24 mouse cellular contexts compared by ENCODE assay signal in the genomic region with DNA sequence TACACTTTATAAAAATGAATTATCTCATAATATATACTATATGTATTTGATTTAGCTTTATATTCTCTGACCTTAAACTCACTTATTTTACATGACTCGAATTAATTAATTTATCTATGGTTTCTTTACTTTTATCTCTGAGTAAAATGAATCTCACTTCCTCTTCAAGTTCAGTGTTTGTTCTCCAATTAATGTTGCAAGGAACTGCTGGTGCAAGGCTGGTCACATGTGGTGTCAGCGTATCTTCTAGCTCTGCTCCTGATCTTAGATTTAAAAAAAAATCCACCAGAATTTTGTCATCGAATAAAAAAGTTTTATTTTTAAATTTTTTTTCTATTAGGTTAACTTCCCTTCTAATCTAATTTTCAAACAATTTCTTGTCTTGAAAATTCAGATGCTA.
DNase-seq lines count a peak whose midpoint lies in the region; ATAC-seq lines count a peak whose summit lies in the region.
"Had no signal": no experiment of that assay in that cellular context is flagged by ENCODE, and none has a peak within 500 bp of the region (broad histone marks: within the 10 kb centered on the region; RNA-seq: fewer than 3 reads in every experiment).

No protein-coding gene starts in this region.

- no peak overlapping the region for H3K4me3 ChIP-seq in midbrain, embryonic 10.5 days
- H3K4me3 ChIP-seq: embryonic facial prominence, embryonic 13.5 days; embryonic facial prominence, embryonic 15.5 days; erythroblast, embryonic 14.5 days; forebrain, embryonic 10.5 days; forebrain, embryonic 12.5 days had no signal

- intact Hi-C loops in heart, postnatal 14 days (cut with DNase I) = no loop called here

- peak; percentile 34 for DNase-seq in A20 (ENCODE audit: low read depth, low spot score)
- DNase-seq in midbrain, embryonic 10.5 days (ENCODE audit: low spot score) = no peak
- DNase-seq in adrenal gland, adult 18-20 months (ENCODE audit: low spot score in 2 of 2) = no peak
- no peak for DNase-seq in heart, postnatal 14 days
- DNase-seq: adrenal gland, adult 2 months; adrenal gland, postnatal 10 days; adrenal gland, postnatal 25 days; cerebellum, adult 11 months; cerebellum, adult 2 months; cerebellum, adult 9-10 months; cerebellum, postnatal 10 days; cerebellum, postnatal 25 days; embryo, embryonic 11 days; forebrain, postnatal 0 days had no signal

- WGBS in midbrain, embryonic 10.5 days = 94% methylated on average over 3 of the region's 3 CpGs

- H3K36me3 ChIP-seq in midbrain, embryonic 10.5 days = no peaks in the 10 kb centered on the region
- H3K36me3 ChIP-seq: embryonic facial prominence, embryonic 13.5 days; embryonic facial prominence, embryonic 15.5 days; forebrain, embryonic 10.5 days; forebrain, embryonic 12.5 days had no signal

- ATAC-seq in common myeloid progenitor, adult 5-6 weeks (replicated peaks; ENCODE audit: low read depth, poor library complexity, severe bottlenecking) = 0 out of 2 replicates have a peak, but pooled peaks have one; percentile 56
- ATAC-seq in megakaryocyte, adult 5-6 weeks (ENCODE audit: poor library complexity, severe bottlenecking) = peak; percentile 94
- ATAC-seq: activated CD4-positive, CD25-positive, alpha-beta regulatory T cell, adult 4 months; forebrain, embryonic 14.5 days; forebrain, postnatal 0 days; Patski had no signal

- no peaks in the 10 kb centered on the region for H3K4me1 ChIP-seq in midbrain, embryonic 10.5 days
- H3K4me1 ChIP-seq: forebrain, embryonic 10.5 days; forebrain, embryonic 12.5 days had no signal

- no peaks in the 10 kb centered on the region for H3K9me3 ChIP-seq in midbrain, embryonic 10.5 days (replicated peaks)
- H3K9me3 ChIP-seq: embryonic facial prominence, embryonic 13.5 days; embryonic facial prominence, embryonic 15.5 days; forebrain, embryonic 10.5 days; forebrain, embryonic 12.5 days had no signal

- no peak overlapping the region for H3K27ac ChIP-seq in midbrain, embryonic 10.5 days (replicated peaks)
- H3K27ac ChIP-seq: embryonic facial prominence, embryonic 13.5 days; embryonic facial prominence, embryonic 15.5 days; forebrain, embryonic 10.5 days; forebrain, embryonic 12.5 days had no signal

- no peaks in the 10 kb centered on the region for H3K27me3 ChIP-seq in midbrain, embryonic 10.5 days (ENCODE audit: low read depth, poor library complexity, severe bottlenecking)
- H3K27me3 ChIP-seq: embryonic facial prominence, embryonic 13.5 days; embryonic facial prominence, embryonic 15.5 days; forebrain, embryonic 12.5 days; Patski had no signal
